23 mouse cellular contexts compared by ENCODE assay signal in genomic region chr14:69470122-69470708, GRCm38 (mm10). TPM values are rescaled to one million over a fixed set of nuclear protein-coding genes. Genes with fewer than 3 reads are reported as not detected.
A peak's percentile ranks its signal among the peaks of the same experiment; 100 is the strongest.
DNase-seq lines count a peak whose midpoint lies in the region; ATAC-seq and TF ChIP-seq lines count a peak whose summit lies in the region.
"Not testable (repeated sequence)": the region's sequence is repeated elsewhere in the genome, so short reads cannot be mapped to it uniquely, and the experiment has no call there.
"Had no signal": no experiment of that assay in that cellular context is flagged by ENCODE, and none has a peak within 500 bp of the region (broad histone marks: within the 10 kb centered on the region; RNA-seq: fewer than 3 reads in every experiment).

No protein-coding gene starts in this region.

- not testable (repeated sequence) for DNase-seq in Patski (ENCODE audit: low read depth, low spot score); lung, postnatal 0 days (ENCODE audit: low spot score)

- in situ Hi-C loops in Patski (cut with MboI; ENCODE audit: low pct_unique_long_range_greater_than_20kb) = not testable (repeated sequence)

- not testable (repeated sequence) for H3K27me3 ChIP-seq in Patski; lung, postnatal 0 days (replicated peaks; ENCODE audit: insufficient read depth, low read length)

- H3K9ac ChIP-seq in lung, postnatal 0 days (replicated peaks; ENCODE audit: low read depth) = not testable (repeated sequence)

- no CpG with 5 or more reads among the region's 8 CpGs for whole genome bisulfite sequencing in lung, postnatal 0 days

- CTCF ChIA-PET in Patski (lab: Charles Lee) = not testable (repeated sequence)

- not testable (repeated sequence) for H3K36me3 ChIP-seq in lung, postnatal 0 days (ENCODE audit: insufficient read depth, low read length)

- not testable (repeated sequence) for H3K4me3 ChIP-seq in lung, postnatal 0 days (ENCODE audit: low read depth, low read length)

- H3K9me3 ChIP-seq in lung, postnatal 0 days (ENCODE audit: low read length) = not testable (repeated sequence)

- not testable (repeated sequence) for H3K27ac ChIP-seq in lung, postnatal 0 days (ENCODE audit: low read length)

- not testable (repeated sequence) for H3K4me2 ChIP-seq in lung, postnatal 0 days (replicated peaks; ENCODE audit: low read depth, low read length)

- not testable (repeated sequence) for H3K4me1 ChIP-seq in lung, postnatal 0 days (ENCODE audit: insufficient read depth, low read depth, low read length)

- peak; percentile 57 for ATAC-seq in Patski
- ATAC-seq in erythroblast, adult 5-6 weeks (replicated peaks; ENCODE audit: low FRiP score, poor library complexity, severe bottlenecking) = peak; percentile 36
- peak; percentile 82 for ATAC-seq in granulocyte monocyte progenitor cell, adult 5-6 weeks (replicated peaks; ENCODE audit: poor library complexity, severe bottlenecking)
- peak; percentile 43 to 64; a peak in 3 of 4 replicates for ATAC-seq in hematopoietic stem cell, adult 5-6 weeks (replicated peaks in 1 of 2; ENCODE audit: insufficient read depth in 1 of 2, low FRiP score in 2 of 2, low TSS enrichment in 1 of 2, low read depth in 1 of 2, poor library complexity in 2 of 2, severe bottlenecking in 2 of 2)
- ATAC-seq in lung, postnatal 0 days = peak; percentile 57
- ATAC-seq in megakaryocyte progenitor cell, adult 5-6 weeks (replicated peaks; ENCODE audit: poor library complexity) = peak; percentile 78
- 0 out of 2 replicates have a peak, but pooled peaks have one; percentile 37 for ATAC-seq in monocyte, adult 5-6 weeks (replicated peaks; ENCODE audit: insufficient number of reproducible peaks, low FRiP score, low TSS enrichment, poor library complexity, severe bottlenecking)

- TF ChIP-seq CTCF in Patski (IDR thresholded peaks at IDR 0.05); lung, postnatal 0 days (IDR thresholded peaks at IDR 0.05): not testable (repeated sequence)

- TF ChIP-seq EP300 in lung, postnatal 0 days (IDR thresholded peaks at IDR 0.05) = not testable (repeated sequence)

- POLR2A ChIA-PET in Patski (lab: Charles Lee) = not testable (repeated sequence)

RNA-seq across cellular contexts. Expression of gene Gm16867, which starts 32.9 kb away (rescaled TPM):
- polyA plus RNA-seq in Patski (2021) = 0.06 TPM
- total RNA-seq in erythroblast, adult 5-6 weeks (2015; ENCODE audit: low replicate concordance) = 200 and 335 TPM in 2 replicates
- 490 and 566 TPM in 2 replicates for total RNA-seq in erythroblast, adult 5-6 weeks (2017; ENCODE audit: low replicate concordance)
- total RNA-seq in granulocyte monocyte progenitor cell, adult 5-6 weeks (2014; fragmentation: Nextera tagmentation) = 5.6 and 10.2 TPM in 2 replicates
- 5.9 and 7.8 TPM in 2 replicates for total RNA-seq in granulocyte monocyte progenitor cell, adult 5-6 weeks (2017)
- 2.9 and 8.7 TPM in 2 replicates for total RNA-seq in hematopoietic stem cell, adult 5-6 weeks (2017)
- polyA plus RNA-seq in lung, postnatal 0 days (2015; fragmentation: Nextera tagmentation; extraction: Ambion mirVana) = not detected in 2 replicates
- total RNA-seq in megakaryocyte progenitor cell, adult 5-6 weeks (2015) = 5.6 and 7.4 TPM in 2 replicates
- total RNA-seq in megakaryocyte progenitor cell, adult 5-6 weeks (2017) = 8.0 and 11.4 TPM in 2 replicates
- total RNA-seq in monocyte, adult 5-6 weeks (2017) = 5.2 to 8.0 TPM (median 6.4 TPM) in 3 replicates
- total RNA-seq: ES-E14; forebrain, postnatal 0 days had no signal
- polyA plus RNA-seq: brain, embryonic 14.5 days; C2C12; cortical plate, adult 2 months; embryonic facial prominence, embryonic 10.5 days; embryonic facial prominence, embryonic 12.5 days; embryonic facial prominence, embryonic 14.5 days; forebrain, embryonic 11.5 days; forebrain, embryonic 13.5 days; forebrain, embryonic 15.5 days; forebrain, postnatal 0 days had no signal

RNA-seq across cellular contexts. Expression of gene Gm27179, which starts 42.1 kb away (rescaled TPM):
- not detected for polyA plus RNA-seq in Patski (2021)
- total RNA-seq in erythroblast, adult 5-6 weeks (2015; ENCODE audit: low replicate concordance) = 1.0 TPM in 1 of 2 replicates, not detected in the other
- total RNA-seq in erythroblast, adult 5-6 weeks (2017; ENCODE audit: low replicate concordance) = not detected in 2 replicates
- not detected in 2 replicates for total RNA-seq in granulocyte monocyte progenitor cell, adult 5-6 weeks (2014; fragmentation: Nextera tagmentation)
- total RNA-seq in granulocyte monocyte progenitor cell, adult 5-6 weeks (2017) = 0.26 TPM in 1 of 2 replicates, not detected in the other
- not detected in 2 replicates for total RNA-seq in hematopoietic stem cell, adult 5-6 weeks (2017)
- not detected in 2 replicates for polyA plus RNA-seq in lung, postnatal 0 days (2015; fragmentation: Nextera tagmentation; extraction: Ambion mirVana)
- total RNA-seq in megakaryocyte progenitor cell, adult 5-6 weeks (2015) = not detected in 2 replicates
- total RNA-seq in megakaryocyte progenitor cell, adult 5-6 weeks (2017) = not detected in 2 replicates
- total RNA-seq in monocyte, adult 5-6 weeks (2017) = not detected in 3 replicates
- total RNA-seq: adrenal gland, adult 2 months; adrenal gland, postnatal 10 days; adrenal gland, postnatal 25 days; adrenal gland, postnatal 4 days; ES-E14; forebrain, postnatal 0 days had no signal
- polyA plus RNA-seq: adrenal gland, adult 2 months; brain, embryonic 14.5 days; C2C12; embryonic facial prominence, embryonic 10.5 days; embryonic facial prominence, embryonic 12.5 days; embryonic facial prominence, embryonic 14.5 days; erythroblast, embryonic 14.5 days; forebrain, embryonic 11.5 days; forebrain, embryonic 13.5 days; forebrain, embryonic 15.5 days; forebrain, postnatal 0 days had no signal

Comparison
In these comparisons a context has a peak if more than half of its experiments do, and no peak if none do; other contexts are left out.
1. RNA of gene Gm16867, which starts 32.9 kb away (total RNA-seq): 200 to 566 TPM in erythroblast, adult 5-6 weeks; 2.9 to 8.7 TPM in hematopoietic stem cell, adult 5-6 weeks, 5.6 to 11.4 TPM in megakaryocyte progenitor cell, adult 5-6 weeks, 5.6 to 10.2 TPM in granulocyte monocyte progenitor cell, adult 5-6 weeks and 5.2 to 8.0 TPM in monocyte, adult 5-6 weeks; every median in the first group is over 10 times any median in the second.
2. Peak in every context shown above with its lines, with median percentiles within 50 percentile points of each other: ATAC-seq.